Mouse (Mus musculus): ENCODE results near the gene Fut8.

GRCm38 (mm10) chr12:77349543-77349942, 111.6 kb downstream of the Fut8 start:
- TF ChIP-seq POLR2A (IDR thresholded peaks at IDR 0.05; ENCODE audit: low read depth, low read length) (no peak), ZNF384 (IDR thresholded peaks at IDR 0.05; ENCODE audit: low read depth, low read length) (no peak), ZC3H11A (IDR thresholded peaks at IDR 0.05; ENCODE audit: low read depth, low read length) (no peak), E2F4 (IDR thresholded peaks at IDR 0.05; ENCODE audit: insufficient replicate concordance, low read depth, low read length) (no peak), JUND (conservative IDR thresholded peaks at IDR 0.05; ENCODE audit: low read depth, low read length) (no peak), CHD1 (IDR thresholded peaks at IDR 0.05; ENCODE audit: low read depth, low read length) (no peak), MAFK (IDR thresholded peaks at IDR 0.05; ENCODE audit: insufficient replicate concordance, low read length) (no peak), CTCF (conservative IDR thresholded peaks at IDR 0.05 in 1 of 2, IDR thresholded peaks at IDR 0.05 in 1 of 2; ENCODE audit: low read depth in 2 of 2, low read length in 2 of 2) (no peak)

All from CH12.LX (cell line).